Mouse (Mus musculus) neural tube, embryonic 12.5 days (tissue): ENCODE results near the gene Npas3. TPM values are rescaled to one million over a fixed set of nuclear protein-coding genes. Genes with fewer than 3 reads are reported as not detected.

ENCODE experiments used
- ATAC-seq: fragments of 200-750 bp; cut with Nextera tagmentation; 2 replicates; pipeline ENCODE4 v1.8.0; 2017; ENCODE audit warnings: low read depth, mild to moderate bottlenecking, moderate TSS enrichment, moderate library complexity; ENCODE audit not compliant: low FRiP score
- H3K27ac ChIP-seq: fragments of 300-500 bp; sonication (generic); 2 replicates; pipeline ENCODE4 v1.5.1; 2016
- H3K27me3 ChIP-seq: fragments of 300-500 bp; sonication (generic); replicated peaks from 2 replicates; pipeline ENCODE4 v1.6.1; 2016; ENCODE audit warnings: mild to moderate bottlenecking
- H3K36me3 ChIP-seq: fragments of 300-500 bp; sonication (generic); 2 replicates; pipeline ENCODE4 v1.6.1; 2016; ENCODE audit warnings: mild to moderate bottlenecking
- H3K4me1 ChIP-seq: fragments of 300-500 bp; sonication (generic); 2 replicates; pipeline ENCODE4 v1.6.1; 2016
- H3K4me2 ChIP-seq: fragments of 300-500 bp; sonication (generic); replicated peaks from 2 replicates; pipeline ENCODE4 v1.6.1; 2016; ENCODE audit warnings: mild to moderate bottlenecking
- H3K4me3 ChIP-seq: fragments of 300-500 bp; sonication (generic); 2 replicates; pipeline ENCODE4 v1.5.1; 2016
- H3K9ac ChIP-seq: fragments of 300-500 bp; sonication (generic); 2 replicates; pipeline ENCODE4 v1.6.1; 2016; ENCODE audit warnings: mild to moderate bottlenecking
- H3K9me3 ChIP-seq: fragments of 300-500 bp; sonication (generic); 2 replicates; pipeline ENCODE4 v1.6.1; 2016; ENCODE audit warnings: mild to moderate bottlenecking
- WGBS: fragments of 180-500 bp; shearing (Covaris S2); methylation state at CpG from one replicate; pipeline ENCODE4 v1.1.7; 2016; 5-methylcytosine and 5-hydroxymethylcytosine counted together
- polyA plus RNA-seq: library from polyadenylated mRNA; unstranded; fragments of >200 nt; fragmentation: Nextera tagmentation; extraction: Ambion mirVana; gene quantifications from 2 replicates; pipeline ENCODE4 v1.2.1, GENCODE M21; 2016

Npas3 gene
- polyA plus RNA-seq, 1 experiment from 2014 or later = 21.4 TPM

GRCm38 (mm10) chr12:53423631-53424030 lies 175.2 kb downstream of the Npas3 start:
- ATAC-seq = no peak
- H3K9ac ChIP-seq = no peak overlapping the region
- no peaks in the 10 kb centered on the region for H3K9me3 ChIP-seq
- H3K4me2 ChIP-seq = no peak overlapping the region
- H3K27me3 ChIP-seq = no peaks in the 10 kb centered on the region
- 89% methylated on average over 2 of the region's 2 CpGs for WGBS
- H3K27ac ChIP-seq = no peak overlapping the region
- H3K4me1 ChIP-seq = peaks cover 17% of the 10 kb centered on the region
- H3K36me3 ChIP-seq = no peaks in the 10 kb centered on the region
- H3K4me3 ChIP-seq = no peak overlapping the region

- Histone ChIP-seq H3K4me3 (no peak overlapping the region), H3K36me3 (no peaks in the 10 kb centered on the region), H3K9me3 (no peaks in the 10 kb centered on the region), H3K4me2 (no peak overlapping the region), H3K4me1 (peaks cover 14% of the 10 kb centered on the region), H3K27me3 (no peaks in the 10 kb centered on the region), H3K9ac (no peak overlapping the region), H3K27ac (no peak overlapping the region)
- 95% methylated on average over 2 of the region's 2 CpGs for WGBS
- no peak for ATAC-seq
Observed at GRCm38 (mm10) chr12:53426006-53426405, 177.5 kb downstream of the Npas3 start.

GRCm38 (mm10) chr12:53427153-53427552 lies 178.7 kb downstream of the Npas3 start:
- H3K27me3 ChIP-seq = no peaks in the 10 kb centered on the region
- no peaks in the 10 kb centered on the region for H3K36me3 ChIP-seq
- no peaks in the 10 kb centered on the region for H3K9me3 ChIP-seq
- H3K27ac ChIP-seq = no peak overlapping the region
- ATAC-seq = no peak
- H3K4me2 ChIP-seq = no peak overlapping the region
- no peak overlapping the region for H3K4me3 ChIP-seq
- peaks cover 11% of the 10 kb centered on the region for H3K4me1 ChIP-seq
- 61% methylated on average over 10 of the region's 10 CpGs for WGBS
- H3K9ac ChIP-seq = no peak overlapping the region

DNA sequence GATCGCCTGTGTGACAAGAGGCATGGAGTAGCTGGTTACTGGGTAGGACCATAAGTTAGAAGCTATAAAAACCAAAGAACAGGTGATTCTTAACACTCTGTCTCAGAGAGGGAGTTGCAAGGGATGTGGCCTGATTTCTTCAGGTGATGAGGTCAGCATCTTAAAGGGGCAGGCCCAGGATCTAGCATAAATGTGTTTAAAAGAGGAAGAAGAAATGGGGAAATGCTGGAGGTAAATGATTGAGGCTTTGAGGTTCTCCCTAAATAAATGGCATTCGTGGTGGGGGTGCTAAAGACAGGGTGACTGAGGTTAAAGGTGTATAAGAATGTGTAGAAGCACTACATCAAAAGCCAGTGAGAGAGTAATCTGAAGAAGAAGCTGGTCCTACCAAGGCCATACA lies 193.6 kb downstream of the Npas3 start:
- no peak overlapping the region for H3K9ac ChIP-seq
- no peaks in the 10 kb centered on the region for H3K27me3 ChIP-seq
- no peaks in the 10 kb centered on the region for H3K36me3 ChIP-seq
- ATAC-seq = no peak
- H3K4me3 ChIP-seq = no peak overlapping the region
- H3K4me1 ChIP-seq = peaks cover 26% of the 10 kb centered on the region
- no peak overlapping the region for H3K27ac ChIP-seq
- WGBS = 79% methylated on average over 2 of the region's 2 CpGs
- no peak overlapping the region for H3K4me2 ChIP-seq
- no peaks in the 10 kb centered on the region for H3K9me3 ChIP-seq

DNA sequence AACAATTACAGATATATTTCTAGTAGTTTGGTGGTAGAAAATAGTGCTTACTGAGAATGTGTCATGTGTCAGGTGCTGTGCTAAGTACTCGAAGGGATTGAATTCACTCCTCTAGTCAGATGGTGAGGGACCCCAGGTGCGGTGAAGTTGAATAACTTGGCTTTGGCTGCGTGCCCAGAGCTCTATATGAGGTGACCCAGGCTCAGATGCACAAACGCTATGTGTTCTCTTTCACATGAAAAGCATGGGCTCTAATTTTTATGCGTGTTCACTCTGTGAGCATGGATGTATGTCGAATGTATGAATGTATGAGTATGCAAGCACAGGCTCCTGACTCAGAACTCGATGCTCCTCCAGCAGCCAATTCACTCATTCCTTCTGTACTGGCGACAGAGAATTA lies 199.0 kb downstream of the Npas3 start:
- WGBS = 27% methylated on average over 8 of the region's 8 CpGs
- H3K4me3 ChIP-seq = no peak overlapping the region
- H3K9ac ChIP-seq = no peak overlapping the region
- peak; percentile 81 for ATAC-seq
- no peaks in the 10 kb centered on the region for H3K9me3 ChIP-seq
- 0 out of 2 replicates have a peak overlapping the region, but pooled peaks have one; percentile 7 for H3K4me2 ChIP-seq
- no peaks in the 10 kb centered on the region for H3K36me3 ChIP-seq
- peaks cover 45% of the 10 kb centered on the region for H3K4me1 ChIP-seq
- no peak overlapping the region for H3K27ac ChIP-seq
- no peaks in the 10 kb centered on the region for H3K27me3 ChIP-seq

GRCm38 (mm10) chr12:53448040-53448439 lies 199.6 kb downstream of the Npas3 start:
- no peak overlapping the region for H3K4me3 ChIP-seq

GRCm38 (mm10) chr12:53467549-53467948 lies 219.1 kb downstream of the Npas3 start:
- Histone ChIP-seq H3K4me1 (no peaks in the 10 kb centered on the region), H3K4me2 (no peak overlapping the region), H3K27me3 (no peaks in the 10 kb centered on the region), H3K27ac (no peak overlapping the region), H3K9ac (no peak overlapping the region), H3K36me3 (no peaks in the 10 kb centered on the region), H3K4me3 (no peak overlapping the region), H3K9me3 (no peaks in the 10 kb centered on the region)
- ATAC-seq = no peak

More at GRCm38 (mm10) chr12:53448040-53448439, 199.6 kb downstream of the Npas3 start:
- peak; percentile 88 for ATAC-seq
- Histone ChIP-seq H3K4me2 (peak overlapping the region; percentile 17; the same call in 1 of the 2 replicates), H3K9ac (no peak overlapping the region), H3K36me3 (no peaks in the 10 kb centered on the region), H3K4me1 (peaks cover 45% of the 10 kb centered on the region), H3K9me3 (no peaks in the 10 kb centered on the region), H3K27me3 (no peaks in the 10 kb centered on the region), H3K27ac (no peak overlapping the region)
- 6% methylated on average over 3 of the region's 3 CpGs for WGBS

- no peaks in the 10 kb centered on the region for H3K36me3 ChIP-seq
- no peak for ATAC-seq
Observed at GRCm38 (mm10) chr12:53474486-53474885, 226.0 kb downstream of the Npas3 start.

GRCm38 (mm10) chr12:53484924-53485323 lies 236.4 kb downstream of the Npas3 start:
- Histone ChIP-seq H3K4me3 (no peak overlapping the region), H3K9ac (no peak overlapping the region), H3K4me1 (no peaks in the 10 kb centered on the region; the same call in 1 of the 2 replicates), H3K36me3 (no peaks in the 10 kb centered on the region), H3K27me3 (no peaks in the 10 kb centered on the region), H3K27ac (no peak overlapping the region), H3K9me3 (no peaks in the 10 kb centered on the region), H3K4me2 (no peak overlapping the region)
- no peak for ATAC-seq
- 58% methylated on average over 6 of the region's 6 CpGs for WGBS

More at GRCm38 (mm10) chr12:53474486-53474885, 226.0 kb downstream of the Npas3 start:
- Histone ChIP-seq H3K4me1 (no peaks in the 10 kb centered on the region; the same call in 1 of the 2 replicates), H3K4me3 (no peak overlapping the region), H3K27me3 (no peaks in the 10 kb centered on the region), H3K4me2 (no peak overlapping the region), H3K9me3 (no peaks in the 10 kb centered on the region), H3K27ac (no peak overlapping the region), H3K9ac (no peak overlapping the region)

GRCm38 (mm10) chr12:53496386-53496785 lies 247.9 kb downstream of the Npas3 start:
- H3K4me3 ChIP-seq = no peak overlapping the region
- no peak overlapping the region for H3K9ac ChIP-seq
- no peak for ATAC-seq
- no peaks in the 10 kb centered on the region for H3K27me3 ChIP-seq
- no peaks in the 10 kb centered on the region for H3K36me3 ChIP-seq
- H3K4me1 ChIP-seq = 0 out of 2 replicates have a peak, but pooled peaks cover 3% of the 10 kb centered on the region
- H3K4me2 ChIP-seq = no peak overlapping the region
- H3K9me3 ChIP-seq = no peaks in the 10 kb centered on the region
- H3K27ac ChIP-seq = no peak overlapping the region

DNA sequence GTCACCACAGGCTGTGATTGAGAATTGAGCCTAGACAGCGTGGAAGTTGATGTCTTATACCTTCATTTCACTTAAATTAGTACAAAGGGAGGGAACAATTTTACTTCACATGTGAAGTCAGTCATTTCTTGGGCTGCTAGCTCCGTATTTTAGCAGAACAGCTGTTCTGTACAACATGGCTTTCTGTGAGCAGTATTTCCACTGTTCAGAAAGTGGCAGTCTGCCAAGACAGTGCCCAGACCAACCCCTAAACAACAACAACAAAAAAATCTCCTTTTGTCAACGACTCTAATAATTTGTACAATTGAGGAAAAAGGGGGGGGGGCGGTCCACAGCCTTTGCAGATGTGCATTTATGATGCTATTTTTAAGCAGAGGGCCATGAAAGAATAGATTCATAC lies 266.4 kb downstream of the Npas3 start:
- H3K4me2 ChIP-seq = no peak overlapping the region
- H3K4me3 ChIP-seq = no peak overlapping the region
- H3K9me3 ChIP-seq = no peaks in the 10 kb centered on the region
- 79% methylated on average over 4 of the region's 4 CpGs for WGBS
- H3K36me3 ChIP-seq = no peaks in the 10 kb centered on the region
- no peak overlapping the region for H3K9ac ChIP-seq
- no peaks in the 10 kb centered on the region for H3K4me1 ChIP-seq
- no peak overlapping the region for H3K27ac ChIP-seq
- ATAC-seq = no peak
- H3K27me3 ChIP-seq = no peaks in the 10 kb centered on the region

DNA sequence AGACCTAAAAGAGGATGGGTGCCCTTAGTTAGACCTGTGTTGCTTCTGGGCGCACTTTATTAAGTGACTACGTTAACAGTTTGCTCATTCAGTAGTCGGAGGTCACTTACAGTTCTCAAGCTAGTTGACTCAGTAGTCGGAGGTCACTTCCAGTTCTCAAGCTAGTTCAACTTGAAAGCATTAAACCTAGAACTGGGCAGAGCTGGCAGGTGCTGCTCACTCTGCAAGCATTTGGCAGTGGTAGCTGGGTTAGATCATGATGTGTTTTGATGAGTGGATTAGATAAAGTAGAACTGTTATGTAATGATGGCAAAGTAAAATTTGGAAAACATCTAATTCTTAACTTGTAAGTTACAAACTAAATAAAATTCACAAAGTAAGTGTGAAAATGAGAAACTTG lies 271.1 kb downstream of the Npas3 start:
- Histone ChIP-seq H3K27me3 (no peaks in the 10 kb centered on the region), H3K4me2 (no peak overlapping the region), H3K4me3 (no peak overlapping the region), H3K27ac (no peak overlapping the region), H3K9ac (no peak overlapping the region), H3K9me3 (no peaks in the 10 kb centered on the region), H3K4me1 (no peaks in the 10 kb centered on the region; the same call in 1 of the 2 replicates), H3K36me3 (no peaks in the 10 kb centered on the region)
- ATAC-seq = no peak
- WGBS = 90% methylated on average over 4 of the region's 4 CpGs

GRCm38 (mm10) chr12:53522631-53523030 lies 274.2 kb downstream of the Npas3 start:
- no peak for ATAC-seq
- WGBS = 63% methylated on average over 5 of the region's 5 CpGs
- no peak overlapping the region for H3K27ac ChIP-seq

More at GRCm38 (mm10) chr12:53522631-53523030, 274.2 kb downstream of the Npas3 start:
- Histone ChIP-seq H3K27me3 (no peaks in the 10 kb centered on the region), H3K9ac (no peak overlapping the region), H3K4me2 (no peak overlapping the region), H3K9me3 (no peaks in the 10 kb centered on the region), H3K4me3 (no peak overlapping the region), H3K4me1 (no peaks in the 10 kb centered on the region; the same call in 1 of the 2 replicates), H3K36me3 (no peaks in the 10 kb centered on the region)
